Mouse (Mus musculus) liver, embryonic 12.5 days (tissue): ENCODE data around the gene Ucn. TPM values are rescaled to one million over a fixed set of nuclear protein-coding genes. Genes with fewer than 3 reads are reported as not detected.

Experiments
- ATAC-seq: fragments of 200-750 bp; cut with Nextera tagmentation; 2 replicates; pipeline ENCODE4 v1.8.0; 2017; ENCODE audit warnings: moderate number of reproducible peaks, mild to moderate bottlenecking, moderate library complexity
- H3K27ac ChIP-seq: fragments of 300-500 bp; sonication (generic); 2 replicates; pipeline ENCODE4 v1.5.1; 2016; ENCODE audit warnings: mild to moderate bottlenecking
- H3K27me3 ChIP-seq: fragments of 300-500 bp; sonication (generic); replicated peaks from 2 replicates; pipeline ENCODE4 v1.6.1; 2016; ENCODE audit warnings: mild to moderate bottlenecking, moderate library complexity
- H3K36me3 ChIP-seq: fragments of 300-500 bp; sonication (generic); 2 replicates; pipeline ENCODE4 v1.6.1; 2016; ENCODE audit warnings: mild to moderate bottlenecking, moderate library complexity
- H3K4me1 ChIP-seq: fragments of 300-500 bp; sonication (generic); 2 replicates; pipeline ENCODE4 v1.6.1; 2016
- H3K4me2 ChIP-seq: fragments of 300-500 bp; sonication (generic); 2 replicates; pipeline ENCODE4 v1.6.1; 2016; ENCODE audit warnings: mild to moderate bottlenecking, moderate library complexity
- H3K4me3 ChIP-seq: fragments of 300-500 bp; sonication (generic); 2 replicates; pipeline ENCODE4 v1.5.1; 2016; ENCODE audit warnings: mild to moderate bottlenecking, moderate library complexity
- H3K9ac ChIP-seq: fragments of 300-500 bp; sonication (generic); 2 replicates; pipeline ENCODE4 v1.6.1; 2016; ENCODE audit warnings: mild to moderate bottlenecking, moderate library complexity
- H3K9me3 ChIP-seq: fragments of 300-500 bp; sonication (generic); replicated peaks from 2 replicates; pipeline ENCODE4 v1.6.1; 2016; ENCODE audit warnings: mild to moderate bottlenecking, moderate library complexity
- WGBS: fragments of 180-500 bp; shearing (Covaris S2); methylation state at CpG from one replicate; pipeline ENCODE4 v1.1.7; 2016; ENCODE audit not compliant: insufficient replicate concordance; 5-methylcytosine and 5-hydroxymethylcytosine counted together
- polyA plus RNA-seq: library from polyadenylated mRNA; unstranded; fragments of >200 nt; fragmentation: Nextera tagmentation; extraction: Ambion mirVana; gene quantifications from 2 replicates; pipeline ENCODE4 v1.2.1, GENCODE M21; 2016

The Ucn gene
- polyA plus RNA-seq, 1 experiment from 2014 or later: not detected

DNA sequence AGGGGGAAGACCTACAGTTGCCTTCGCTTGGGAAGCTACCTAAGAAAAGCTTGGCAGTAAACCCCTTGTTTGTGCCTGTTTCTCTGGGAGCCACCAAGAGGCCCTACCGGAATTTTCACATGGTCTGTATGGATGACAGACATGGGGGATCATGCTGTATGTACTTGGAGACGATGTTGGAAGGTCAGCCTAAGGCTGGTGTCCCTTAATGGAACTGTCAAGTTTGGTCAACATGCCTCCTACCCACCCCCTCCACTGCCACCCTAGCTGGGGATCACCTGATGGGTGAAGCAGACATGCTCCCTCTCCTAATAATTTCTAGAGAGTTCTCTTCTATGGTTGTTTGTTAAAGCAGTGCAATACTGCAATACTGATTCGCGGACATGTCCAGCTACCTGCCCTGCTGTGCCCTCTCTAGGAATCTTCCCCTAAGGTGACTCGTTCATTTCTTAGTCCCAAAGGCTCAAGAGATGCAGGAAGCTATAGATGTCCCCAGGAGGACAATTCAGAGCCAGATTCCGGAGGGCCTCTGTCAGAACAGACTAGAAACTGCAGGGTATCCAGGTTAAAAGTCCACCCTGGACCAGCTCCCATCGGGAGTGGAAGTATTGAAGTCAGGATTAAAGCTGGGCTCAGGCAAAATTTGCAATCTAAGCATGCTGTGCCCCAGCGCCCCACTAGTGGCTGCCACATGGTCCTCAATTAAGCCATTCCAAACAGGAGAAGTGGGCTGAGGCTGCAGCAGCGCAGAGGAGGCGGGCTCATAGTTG lies 42.7 kb downstream of the Ucn start:
- no peaks in the 10 kb centered on the region for H3K9me3 ChIP-seq
- no peak overlapping the region for H3K9ac ChIP-seq
- 32% methylated on average over 11 of the region's 11 CpGs for WGBS
- H3K36me3 ChIP-seq: no peaks in the 10 kb centered on the region
- peak overlapping the region; percentile 40; the same call in 1 of the 2 replicates for H3K4me3 ChIP-seq
- peaks cover 91% of the 10 kb centered on the region for H3K27me3 ChIP-seq
- peak overlapping the region; percentile 64 for H3K4me2 ChIP-seq
- H3K27ac ChIP-seq: no peak overlapping the region
- no peak for ATAC-seq
- H3K4me1 ChIP-seq: peaks cover 29% of the 10 kb centered on the region

DNA sequence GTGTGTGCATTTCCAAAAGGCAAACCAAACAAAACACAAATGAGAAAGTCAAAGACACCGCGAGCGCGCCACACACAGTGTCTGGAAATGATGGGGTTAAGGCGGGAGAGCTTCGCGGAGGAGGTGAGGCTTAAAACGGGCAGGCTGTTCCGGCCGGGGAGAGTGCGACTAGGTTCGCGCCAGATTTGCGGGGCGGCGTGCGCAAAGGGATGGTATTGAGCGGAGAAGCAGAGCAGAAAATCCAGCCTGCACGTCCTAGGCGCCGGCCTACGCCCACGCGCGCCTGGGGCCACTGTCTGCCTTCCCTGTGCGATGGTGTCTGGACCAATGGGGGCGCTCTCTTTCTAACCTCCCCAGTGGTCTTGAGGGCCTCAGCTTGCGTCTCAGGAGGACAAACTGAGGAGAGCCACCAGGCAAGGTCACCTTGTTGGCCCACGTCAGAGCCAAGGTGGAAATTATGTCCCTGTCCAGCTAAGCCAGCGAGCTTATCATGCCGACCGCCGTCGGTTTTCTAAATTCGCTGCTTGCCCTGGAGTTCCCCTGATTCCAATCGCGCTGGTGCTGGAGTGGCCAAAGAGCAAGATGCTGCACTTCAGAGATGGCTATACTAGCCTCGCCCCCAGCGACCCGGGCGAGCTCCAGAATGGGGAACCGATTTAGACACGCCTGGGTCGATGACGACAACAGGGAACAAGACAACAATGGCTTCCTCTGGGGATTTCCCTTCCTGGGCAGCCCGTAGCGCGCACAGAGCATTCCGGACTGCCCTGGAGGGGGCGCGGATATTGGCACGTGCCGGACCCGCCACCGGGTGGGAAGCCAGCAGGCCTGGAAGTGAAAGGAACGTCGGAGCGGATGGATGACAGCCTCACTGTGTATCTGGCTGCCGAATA lies 43.6 kb downstream of the Ucn start:
- H3K4me1 ChIP-seq: peaks cover 29% of the 10 kb centered on the region
- no peaks in the 10 kb centered on the region for H3K9me3 ChIP-seq
- H3K27ac ChIP-seq: no peak overlapping the region
- no peaks in the 10 kb centered on the region for H3K36me3 ChIP-seq
- H3K4me3 ChIP-seq: peak overlapping the region; percentile 40
- 0 out of 2 replicates have a peak, but pooled peaks have one; percentile 28 for ATAC-seq
- WGBS: 1% methylated on average over 59 of the region's 59 CpGs
- peaks cover 99% of the 10 kb centered on the region for H3K27me3 ChIP-seq
- no peak overlapping the region for H3K9ac ChIP-seq
- peak overlapping the region; percentile 64 for H3K4me2 ChIP-seq

DNA sequence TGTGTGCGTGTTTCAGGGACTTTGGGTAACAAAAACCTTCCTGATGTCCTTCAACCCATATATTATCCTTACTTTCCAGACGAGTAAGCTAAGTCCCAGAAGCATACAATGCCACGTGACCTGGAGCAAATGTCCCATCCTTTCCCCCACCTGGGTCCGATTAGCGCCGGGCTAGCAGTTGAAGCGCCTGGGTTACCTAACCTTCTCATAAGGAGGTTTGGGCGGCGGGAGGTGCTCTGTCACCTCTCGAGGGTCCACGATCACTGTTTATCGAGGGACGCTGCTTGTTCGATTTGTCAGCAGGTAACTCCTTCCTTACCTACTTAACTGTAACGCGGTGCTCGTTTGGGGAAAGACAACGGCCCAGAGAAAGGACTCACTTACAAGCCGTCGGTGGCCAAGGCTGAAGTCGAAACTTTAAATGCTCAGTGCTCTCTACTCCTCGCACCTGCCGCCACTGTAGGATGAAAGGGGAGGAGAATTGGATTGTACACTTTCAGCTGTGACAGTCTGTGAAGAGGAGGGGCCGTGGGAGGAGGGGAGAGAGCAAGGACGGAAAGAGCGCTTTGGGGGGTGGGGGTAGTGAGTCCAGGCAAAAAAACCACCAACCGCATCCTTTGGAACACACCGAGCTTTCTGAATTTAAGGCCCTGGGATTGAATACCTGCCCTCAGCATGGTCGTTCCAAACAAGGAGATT lies 44.4 kb downstream of the Ucn start:
- no peaks in the 10 kb centered on the region for H3K36me3 ChIP-seq

DNA sequence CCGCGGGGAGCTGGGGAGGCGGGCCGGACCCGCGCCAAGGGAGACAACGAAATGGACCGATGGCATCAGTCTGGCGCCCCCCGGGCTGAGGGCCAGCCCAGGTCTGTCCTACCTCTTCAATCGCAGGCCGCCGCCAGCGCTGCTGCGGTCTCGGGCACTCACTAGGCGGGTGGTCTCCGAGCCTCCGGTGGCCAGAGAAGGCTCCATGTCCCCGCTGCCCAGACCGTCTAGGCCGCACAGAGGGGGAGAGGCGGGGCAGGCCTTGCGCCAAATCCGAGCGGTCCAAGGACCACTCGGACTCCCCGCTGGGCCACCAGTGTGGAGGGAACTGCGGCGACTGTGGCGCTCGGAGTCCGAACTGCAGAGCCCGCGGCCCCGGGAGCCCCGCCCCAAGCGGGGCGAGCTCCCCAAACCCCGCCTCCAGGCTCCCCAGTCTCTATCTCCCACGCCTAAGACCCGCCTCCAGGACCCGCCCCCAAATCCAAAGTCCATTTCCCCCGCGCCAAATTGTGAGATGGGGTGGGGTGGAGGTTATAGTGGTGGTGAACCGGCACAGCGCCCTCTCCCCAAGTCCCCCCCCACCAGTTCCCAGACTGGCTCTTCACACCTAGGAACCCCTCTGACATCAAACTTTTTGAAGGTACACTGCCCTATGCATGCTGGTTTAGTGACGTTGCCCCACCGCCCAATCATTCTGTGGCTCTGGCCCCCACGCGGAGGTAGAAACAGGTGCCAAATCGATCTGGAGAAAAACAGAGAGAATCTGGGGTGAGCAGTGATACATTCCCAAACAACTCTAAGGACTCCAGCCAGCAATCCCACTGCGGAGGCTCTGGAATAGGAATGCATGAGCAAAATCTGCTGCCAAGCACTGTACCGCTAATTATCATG lies 45.2 kb downstream of the Ucn start:
- H3K9ac ChIP-seq: no peak overlapping the region; the same call in 1 of the 2 replicates
- WGBS: 2% methylated on average over 53 of the region's 54 CpGs

More for the DNA sequence above, 44.4 kb downstream of the Ucn start:
- H3K27me3 ChIP-seq: peaks cover 100% of the 10 kb centered on the region
- H3K9ac ChIP-seq: no peak overlapping the region
- no peak overlapping the region for H3K27ac ChIP-seq
- peak overlapping the region; percentile 64 for H3K4me2 ChIP-seq
- no peaks in the 10 kb centered on the region for H3K9me3 ChIP-seq
- no peak for ATAC-seq
- 3% methylated on average over 28 of the region's 29 CpGs for WGBS
- peaks cover 29% of the 10 kb centered on the region for H3K4me1 ChIP-seq
- H3K4me3 ChIP-seq: peak overlapping the region; percentile 40

DNA sequence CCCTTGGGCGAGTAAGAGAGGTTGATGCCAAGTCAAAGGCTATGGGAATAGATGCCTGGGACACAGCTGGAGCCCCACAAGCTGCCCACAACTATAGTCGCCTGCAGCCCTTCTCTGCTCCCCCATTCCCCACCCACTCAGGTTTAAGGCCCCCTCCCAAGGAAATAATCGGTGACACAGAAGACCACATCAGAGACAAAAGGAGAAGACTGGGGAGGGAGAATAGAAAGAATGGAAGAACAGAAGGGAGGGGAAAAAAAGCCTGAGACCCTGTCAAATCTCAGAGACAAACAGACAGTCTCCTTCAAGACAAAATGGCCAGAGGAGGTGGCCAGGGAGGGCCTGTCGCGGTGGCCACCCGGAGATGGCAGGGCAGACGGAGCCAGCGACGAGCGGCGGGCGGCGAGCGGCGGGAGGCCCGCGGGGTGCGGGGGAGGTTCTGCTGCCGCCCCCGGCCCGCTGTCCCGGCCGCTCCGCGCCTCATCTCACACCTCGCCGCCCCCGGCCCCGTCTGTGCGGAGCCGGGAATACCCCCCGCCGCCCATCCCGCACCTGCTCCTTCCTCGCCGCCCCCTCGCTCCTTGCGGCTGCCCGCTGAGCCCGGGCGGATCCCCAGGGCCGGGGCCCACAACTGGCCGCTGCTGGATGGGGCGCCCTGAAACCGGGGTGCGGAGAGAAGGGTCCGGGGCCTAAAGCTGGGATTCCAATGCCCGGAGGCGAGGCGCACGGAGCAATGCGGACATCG lies 46.2 kb downstream of the Ucn start:
- H3K4me2 ChIP-seq: peak overlapping the region; percentile 64
- no peaks in the 10 kb centered on the region for H3K9me3 ChIP-seq
- peaks cover 29% of the 10 kb centered on the region for H3K4me1 ChIP-seq
- ATAC-seq: no peak
- no peaks in the 10 kb centered on the region for H3K36me3 ChIP-seq
- 5% methylated on average over 36 of the region's 53 CpGs for WGBS
- peaks cover 99% of the 10 kb centered on the region for H3K27me3 ChIP-seq
- peak overlapping the region; percentile 40 for H3K4me3 ChIP-seq
- peak overlapping the region; percentile 30; the same call in 1 of the 2 replicates for H3K9ac ChIP-seq
- H3K27ac ChIP-seq: no peak overlapping the region

More for the DNA sequence above, 45.2 kb downstream of the Ucn start:
- peaks cover 100% of the 10 kb centered on the region for H3K27me3 ChIP-seq
- peaks cover 29% of the 10 kb centered on the region for H3K4me1 ChIP-seq
- H3K27ac ChIP-seq: no peak overlapping the region
- H3K9me3 ChIP-seq: no peaks in the 10 kb centered on the region
- peak overlapping the region; percentile 40 for H3K4me3 ChIP-seq
- no peaks in the 10 kb centered on the region for H3K36me3 ChIP-seq
- peak overlapping the region; percentile 64 for H3K4me2 ChIP-seq
- ATAC-seq: peak; percentile 42; the same call in 1 of the 2 replicates

Other genes starting within 250 kb of the Ucn start
- 374 and 383 TPM in 2 replicates for gene Ost4, start 231.0 kb downstream of the Ucn start, polyA plus RNA-seq
- 70.0 and 73.6 TPM in 2 replicates for gene Emilin1, start 225.4 kb downstream of the Ucn start, polyA plus RNA-seq
- 33.6 and 36.3 TPM in 2 replicates for gene Khk, start 217.4 kb downstream of the Ucn start, polyA plus RNA-seq
- 4.2 and 5.1 TPM in 2 replicates for gene Cgref1, start 193.2 kb downstream of the Ucn start, polyA plus RNA-seq
- gene Preb, start 178.5 kb downstream of the Ucn start, polyA plus RNA-seq: 110 and 111 TPM in 2 replicates
- 0.06 and 0.08 TPM in 2 replicates for gene Tcf23, start 170.2 kb downstream of the Ucn start, polyA plus RNA-seq
- gene Atraid, start 90.5 kb downstream of the Ucn start, polyA plus RNA-seq: 47.4 and 54.5 TPM in 2 replicates
- gene Slc5a6, start 89.9 kb downstream of the Ucn start, polyA plus RNA-seq: 6.9 and 7.0 TPM in 2 replicates
- gene Cad, start 84.0 kb downstream of the Ucn start, polyA plus RNA-seq: 43.6 and 44.5 TPM in 2 replicates
- not detected in 2 replicates for gene Dnajc5g, start 32.5 kb downstream of the Ucn start, polyA plus RNA-seq
- gene Slc30a3, start 30.6 kb downstream of the Ucn start, polyA plus RNA-seq: 0.26 and 0.48 TPM in 2 replicates
- 0.12 TPM in 1 of 2 replicates, not detected in the other for gene Trim54, start 22.1 kb downstream of the Ucn start, polyA plus RNA-seq
- gene Mpv17, start 15.4 kb upstream of the Ucn start, polyA plus RNA-seq: 25.8 and 27.0 TPM in 2 replicates
- gene Gm29609, start 41.1 kb upstream of the Ucn start, polyA plus RNA-seq: 0.90 and 1.3 TPM in 2 replicates
- 51.5 and 53.1 TPM in 2 replicates for gene Gtf3c2, start 41.3 kb upstream of the Ucn start, polyA plus RNA-seq
- gene Snx17, start 54.4 kb upstream of the Ucn start, polyA plus RNA-seq: 58.2 and 62.3 TPM in 2 replicates
- gene Eif2b4, start 54.6 kb upstream of the Ucn start, polyA plus RNA-seq: 67.2 and 73.1 TPM in 2 replicates
- gene Zfp513, start 63.5 kb upstream of the Ucn start, polyA plus RNA-seq: 4.5 and 7.2 TPM in 2 replicates
- 195 and 204 TPM in 2 replicates for gene Ppm1g, start 81.9 kb upstream of the Ucn start, polyA plus RNA-seq
- gene Nrbp1, start 102.0 kb upstream of the Ucn start, polyA plus RNA-seq: 60.1 and 64.8 TPM in 2 replicates
- gene Gm9970, start 102.4 kb upstream of the Ucn start, polyA plus RNA-seq: not detected in 2 replicates
- gene Krtcap3, start 112.9 kb upstream of the Ucn start, polyA plus RNA-seq: 4.6 and 6.1 TPM in 2 replicates
- 8.7 and 10.3 TPM in 2 replicates for gene Ift172, start 152.3 kb upstream of the Ucn start, polyA plus RNA-seq
- 13.9 and 15.7 TPM in 2 replicates for gene Fndc4, start 157.3 kb upstream of the Ucn start, polyA plus RNA-seq
- 10.3 and 11.2 TPM in 2 replicates for gene Gckr, start 158.6 kb upstream of the Ucn start, polyA plus RNA-seq